Mouse (Mus musculus) cerebellum, adult 2 months (tissue): Measurements from ENCODE around the gene Bud23.

Experiments used
- CTCF ChIP-seq: fragments of 200-500 bp; IDR thresholded peaks from 2 replicates; pipeline ENCODE4 v1.5.1; 2011; ENCODE audit warnings: low read depth, mild to moderate bottlenecking, control low read depth, low read length, moderate library complexity, borderline replicate concordance; ENCODE audit not compliant: insufficient read depth
- POLR2A ChIP-seq: fragments of 200-500 bp; IDR thresholded peaks from 2 replicates; pipeline ENCODE4 v1.6.1; 2011; ENCODE audit warnings: low read length, control low read depth, borderline replicate concordance; ENCODE audit not compliant: insufficient read depth

- no peak for TF ChIP-seq POLR2A
- TF ChIP-seq CTCF = no peak
These were observed 44.7 kb upstream of the Bud23 start for GRCm38 (mm10) chr5:135109426-135109825.
